Mouse (Mus musculus) monocyte, adult 59 days (primary cell): ENCODE results near the gene Scrt2. TPM values are rescaled to one million over a fixed set of nuclear protein-coding genes. Genes with fewer than 3 reads are reported as not detected.

Source experiments
- total RNA-seq, 2 experiments: library from RNA; stranded (reverse); gene quantifications; one replicate each; pipeline ENCODE4 v1.2.4; 2023

Gene Scrt2
- not detected for total RNA-seq

GRCm38 (mm10) chr2:152080685-152081541, at the start of gene Scrt2:
Gene Scrt2 (plus strand): TSS chr2:152081529.

DNA sequence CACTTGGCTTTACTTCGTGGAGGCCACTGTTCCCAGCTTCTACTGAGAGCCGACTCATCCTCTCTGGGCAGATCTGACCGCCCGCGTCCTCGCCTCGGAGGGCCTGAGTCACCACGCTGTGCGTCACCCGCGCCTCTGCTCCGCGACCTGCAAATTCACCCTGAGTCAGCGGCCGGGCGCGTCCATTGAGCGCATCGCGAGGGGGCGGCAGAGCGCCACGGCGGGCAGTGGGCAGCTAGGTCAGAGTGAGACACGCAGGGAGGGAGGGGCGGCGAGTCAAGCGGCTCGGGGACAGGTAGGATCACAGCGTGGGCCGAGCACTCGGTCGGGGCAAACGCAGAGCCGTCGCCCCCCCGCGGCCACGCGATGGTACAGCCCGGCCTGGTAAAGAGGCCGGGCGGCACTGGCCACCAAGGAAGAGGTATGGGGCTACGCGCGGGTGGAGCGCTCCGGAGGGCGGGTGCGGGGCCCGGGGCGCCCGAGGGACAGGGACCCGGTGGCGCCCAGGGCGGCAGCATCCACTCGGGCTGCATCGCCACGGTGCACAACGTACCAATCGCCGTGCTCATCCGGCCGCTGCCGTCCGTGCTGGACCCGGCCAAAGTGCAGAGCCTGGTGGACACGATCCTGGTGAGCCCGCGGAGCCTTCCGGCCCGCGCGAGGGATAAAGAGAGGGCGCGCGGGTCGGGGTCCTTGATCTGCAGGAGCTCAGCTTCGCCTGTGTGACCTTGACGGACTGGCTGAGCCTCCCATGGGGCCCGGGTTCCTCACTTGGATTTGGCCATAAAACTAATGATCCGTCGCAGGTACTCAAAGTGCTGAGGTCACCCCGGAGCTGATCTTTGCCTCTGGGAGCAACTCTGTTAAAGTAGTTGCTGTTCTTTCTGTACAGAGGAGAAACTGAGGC, 24.2 kb downstream of the Scrt2 start, which contains the start of gene Srxn1:
Gene Srxn1, plus strand, starts transcription at position 199 of the 907 bp plus-strand sequence.

GRCm38 (mm10) chr2:152143279-152144157, 62.2 kb downstream of the Scrt2 start, which contains the start of gene Tcf15:
Gene Tcf15 (plus strand): TSS chr2:152143561.

Other genes with a start within 250 kb of the Scrt2 start
- gene Rspo4, start 238.6 kb upstream of the Scrt2 start, total RNA-seq, result not detected
- not detected for gene Angpt4, start 170.3 kb upstream of the Scrt2 start, total RNA-seq
- 1 to 10 TPM; 7.6 to 8.3 TPM for gene Fam110a, start 101.3 kb upstream of the Scrt2 start, total RNA-seq
- 1 to 10 TPM in 1 of 2 experiments, under 1 TPM in 1; 0.39 to 1.4 TPM for gene Slc52a3, start 85.0 kb upstream of the Scrt2 start, total RNA-seq
- gene Srxn1, start 24.0 kb downstream of the Scrt2 start, total RNA-seq, result 1 to 10 TPM; 4.2 to 6.6 TPM
- not detected for gene Tcf15, start 62.0 kb downstream of the Scrt2 start, total RNA-seq
- gene Csnk2a1, start 145.3 kb downstream of the Scrt2 start, total RNA-seq, result 10 to 100 TPM; 66.3 to 70.0 TPM
- 10 to 100 TPM; 68.5 to 81.4 TPM for gene Tbc1d20, start 212.3 kb downstream of the Scrt2 start, total RNA-seq